Mouse (Mus musculus): ENCODE measurements at regions not wholly inside any gene's neighbourhood (a gene's known extent, or its start where the extent isn't known, plus 50 kb on each side); places are given as distances from the start of the nearest gene placed in this dataset.

DNA sequence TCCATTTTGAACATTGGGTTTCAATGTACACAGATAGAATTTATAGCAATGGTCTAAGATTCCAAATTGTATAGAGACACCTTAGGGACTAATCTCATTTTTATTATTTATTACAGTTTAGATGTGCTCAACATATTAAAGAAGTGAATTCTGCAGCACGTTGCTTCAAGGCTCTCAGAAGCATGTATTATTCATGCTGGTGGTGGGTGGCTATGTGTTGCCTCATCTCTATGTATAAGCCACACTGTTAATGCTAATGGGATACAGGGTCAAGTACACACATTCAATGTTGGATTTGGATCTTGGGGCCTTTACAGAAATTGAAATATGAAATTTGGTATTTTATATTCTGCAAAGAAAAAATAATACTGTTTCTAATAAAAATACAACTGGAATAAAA lies 131.9 kb upstream of the Fndc3a start:
- TF ChIP-seq CTCF (IDR thresholded peaks at IDR 0.05; ENCODE audit: extremely low read depth, insufficient read length, insufficient replicate concordance, low read depth, low read length) (no peak), POLR2A (IDR thresholded peaks at IDR 0.05; ENCODE audit: low read depth, low read length) (no peak)

Measured in small intestine, adult 2 months (tissue).